Mouse (Mus musculus) limb, embryonic 14.5 days (tissue): ENCODE measurements at regions not wholly inside any gene's neighbourhood (a gene's known extent, or its start where the extent isn't known, plus 50 kb on each side); places are given as distances from the start of the nearest gene placed in this dataset.

Experiments used
- ATAC-seq: fragments of 200-750 bp; cut with Nextera tagmentation; 2 replicates; pipeline ENCODE4 v1.8.0; 2017; ENCODE audit warnings: low read depth, moderate number of reproducible peaks, moderate TSS enrichment; ENCODE audit not compliant: low FRiP score
- DNase-seq: peaks from one replicate; pipeline ENCODE4 v3.0.0-alpha.2; 2015; ENCODE audit warnings: low spot score
- H3K27ac ChIP-seq: fragments of 300-500 bp; sonication (generic); replicated peaks from 2 replicates; pipeline ENCODE4 v1.5.1; 2014; ENCODE audit warnings: low read depth, mild to moderate bottlenecking, low read length, moderate library complexity, mixed read lengths
- H3K27me3 ChIP-seq: fragments of 300-500 bp; sonication (generic); 2 replicates; pipeline ENCODE4 v1.6.1; 2014; ENCODE audit warnings: low read length, mixed read lengths; ENCODE audit not compliant: control insufficient read depth, insufficient read depth
- H3K36me3 ChIP-seq: fragments of 300-500 bp; sonication (generic); 2 replicates; pipeline ENCODE4 v1.6.1; 2014; ENCODE audit warnings: mild to moderate bottlenecking, low read length, moderate library complexity, mixed read lengths; ENCODE audit not compliant: control insufficient read depth, insufficient read depth
- H3K4me1 ChIP-seq: fragments of 300-500 bp; sonication (generic); 2 replicates; pipeline ENCODE4 v1.6.1; 2014; ENCODE audit warnings: antibody characterized with exemption, low read length, mixed read lengths; ENCODE audit not compliant: control insufficient read depth, insufficient read depth
- H3K4me2 ChIP-seq: fragments of 300-500 bp; sonication (generic); replicated peaks from 2 replicates; pipeline ENCODE4 v1.6.1; 2014; ENCODE audit warnings: low read depth, mild to moderate bottlenecking, low read length, moderate library complexity; ENCODE audit not compliant: severe bottlenecking
- H3K4me3 ChIP-seq: fragments of 300-500 bp; sonication (generic); replicated peaks from 2 replicates; pipeline ENCODE4 v1.5.1; 2014; ENCODE audit warnings: low read length
- H3K9ac ChIP-seq: fragments of 300-500 bp; sonication (generic); 2 replicates; pipeline ENCODE4 v1.6.1; 2014; ENCODE audit warnings: mild to moderate bottlenecking, low read depth, low read length, moderate library complexity; ENCODE audit not compliant: severe bottlenecking
- H3K9me3 ChIP-seq: fragments of 300-500 bp; sonication (generic); 2 replicates; pipeline ENCODE4 v1.6.1; 2016; ENCODE audit warnings: low read length; ENCODE audit not compliant: control insufficient read depth
- POLR2A ChIP-seq: fragments of 200-500 bp; IDR thresholded peaks from 2 replicates; pipeline ENCODE4 v1.8.0; 2012; ENCODE audit warnings: inconsistent platforms, mild to moderate bottlenecking, moderate library complexity, borderline replicate concordance; ENCODE audit not compliant: insufficient read depth, insufficient read length; ENCODE audit errors: extremely low read depth
- WGBS: fragments of 180-500 bp; shearing (Covaris S2); extraction: QIAGEN DNeasy Blood & Tissue Kit; methylation state at CpG from one replicate; pipeline ENCODE4 v1.1.7; 2014; 5-methylcytosine and 5-hydroxymethylcytosine counted together

- H3K9me3 ChIP-seq = no peaks in the 10 kb centered on the region
- no peak for DNase-seq
- WGBS = 86% methylated on average over 4 of the region's 4 CpGs
- no peak overlapping the region for H3K4me2 ChIP-seq
- TF ChIP-seq POLR2A = no peak
- no peaks in the 10 kb centered on the region for H3K4me1 ChIP-seq
- no peak for ATAC-seq
- H3K9ac ChIP-seq = no peak overlapping the region
- no peaks in the 10 kb centered on the region for H3K27me3 ChIP-seq
- no peak overlapping the region for H3K27ac ChIP-seq
- no peak overlapping the region for H3K4me3 ChIP-seq
- no peaks in the 10 kb centered on the region for H3K36me3 ChIP-seq
These were observed 271.6 kb downstream of the Ccser2 start for GRCm38 (mm10) chr14:36696993-36697392.

GRCm38 (mm10) chr14:36691958-36692357 is 276.6 kb downstream of the Ccser2 start:
- no peak for TF ChIP-seq POLR2A
- Histone ChIP-seq H3K9ac (no peak overlapping the region), H3K27ac (no peak overlapping the region), H3K27me3 (no peaks in the 10 kb centered on the region), H3K4me1 (no peaks in the 10 kb centered on the region), H3K9me3 (no peaks in the 10 kb centered on the region), H3K4me2 (no peak overlapping the region), H3K36me3 (no peaks in the 10 kb centered on the region), H3K4me3 (no peak overlapping the region)
- no peak for ATAC-seq
- DNase-seq = no peak

GRCm38 (mm10) chr14:36691018-36691417 is 277.6 kb downstream of the Ccser2 start:
- WGBS = 77% methylated on average over 2 of the region's 2 CpGs
- no peak for TF ChIP-seq POLR2A
- Histone ChIP-seq H3K9me3 (no peaks in the 10 kb centered on the region), H3K9ac (no peak overlapping the region), H3K4me1 (no peaks in the 10 kb centered on the region), H3K4me3 (no peak overlapping the region), H3K4me2 (no peak overlapping the region), H3K27me3 (no peaks in the 10 kb centered on the region), H3K27ac (no peak overlapping the region), H3K36me3 (no peaks in the 10 kb centered on the region)
- no peak for ATAC-seq
- DNase-seq = no peak

GRCm38 (mm10) chr14:36658678-36659263 is 309.8 kb downstream of the Ccser2 start:
- TF ChIP-seq POLR2A = no peak
- WGBS = 69% methylated on average over 1 of the region's 1 CpGs
- no peak overlapping the region for H3K4me2 ChIP-seq
- no peaks in the 10 kb centered on the region for H3K4me1 ChIP-seq
- no peaks in the 10 kb centered on the region for H3K36me3 ChIP-seq
- ATAC-seq (no peak), DNase-seq (no peak)
- no peak overlapping the region for H3K4me3 ChIP-seq
- H3K27ac ChIP-seq = no peak overlapping the region
- no peaks in the 10 kb centered on the region for H3K9me3 ChIP-seq
- H3K9ac ChIP-seq = no peak overlapping the region
- no peaks in the 10 kb centered on the region for H3K27me3 ChIP-seq

GRCm38 (mm10) chr14:36658193-36658592 is 310.4 kb downstream of the Ccser2 start:
- H3K9me3 ChIP-seq = no peaks in the 10 kb centered on the region
- 67% methylated on average over 3 of the region's 3 CpGs for WGBS
- H3K27ac ChIP-seq = no peak overlapping the region
- DNase-seq (no peak), ATAC-seq (no peak)
- H3K4me3 ChIP-seq = no peak overlapping the region
- H3K4me1 ChIP-seq = no peaks in the 10 kb centered on the region
- TF ChIP-seq POLR2A = no peak
- H3K36me3 ChIP-seq = no peaks in the 10 kb centered on the region
- H3K27me3 ChIP-seq = no peaks in the 10 kb centered on the region
- H3K4me2 ChIP-seq = no peak overlapping the region
- H3K9ac ChIP-seq = no peak overlapping the region
